Mouse (Mus musculus): ENCODE results near the gene Acot11. TPM values are rescaled to one million over a fixed set of nuclear protein-coding genes. Genes with fewer than 3 reads are reported as not detected.

Gene Acot11
- polyA plus RNA-seq, 1 experiment from 2014 or later = 1.4 TPM

DNA sequence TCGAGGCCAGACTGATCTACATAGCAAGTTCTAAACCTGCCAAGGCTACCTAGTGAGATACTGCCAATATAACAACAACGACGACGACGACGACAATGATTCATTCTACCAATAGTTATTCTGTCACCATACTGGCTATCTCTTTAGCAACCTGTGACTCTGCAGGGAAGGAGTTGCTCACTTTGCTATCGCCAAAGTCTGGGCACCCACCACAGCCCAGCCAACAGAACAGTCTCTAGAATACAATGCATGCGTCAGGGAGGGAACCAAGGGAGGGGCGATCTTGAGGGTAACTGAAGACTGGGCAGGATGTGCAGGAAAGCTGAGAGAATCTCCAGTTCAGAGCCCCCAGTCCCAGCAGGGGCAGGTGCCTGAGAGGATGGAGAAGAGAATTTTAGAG, 32.6 kb upstream of the Acot11 start:
- Histone ChIP-seq H3K27ac (0 out of 2 replicates have a peak overlapping the region, but pooled peaks have one; percentile 4), H3K36me3 (no peaks in the 10 kb centered on the region), H3K4me3 (peak overlapping the region; percentile 23), H3K4me2 (peak overlapping the region; percentile 97), H3K9me3 (no peaks in the 10 kb centered on the region), H3K4me1 (peaks cover 41% of the 10 kb centered on the region), H3K27me3 (no peaks in the 10 kb centered on the region), H3K9ac (peak overlapping the region; percentile 20; the same call in 1 of the 2 replicates)
- no peak for ATAC-seq (ENCODE audit: borderline replicate concordance, extremely low read depth, low FRiP score, low TSS enrichment)
- WGBS = 10% methylated on average over 9 of the region's 9 CpGs

GRCm38 (mm10) chr4:106830545-106831112, 25.8 kb upstream of the Acot11 start:
- no peak for ATAC-seq (ENCODE audit: borderline replicate concordance, extremely low read depth, low FRiP score, low TSS enrichment)
- 41% methylated on average over 6 of the region's 6 CpGs for WGBS

DNA sequence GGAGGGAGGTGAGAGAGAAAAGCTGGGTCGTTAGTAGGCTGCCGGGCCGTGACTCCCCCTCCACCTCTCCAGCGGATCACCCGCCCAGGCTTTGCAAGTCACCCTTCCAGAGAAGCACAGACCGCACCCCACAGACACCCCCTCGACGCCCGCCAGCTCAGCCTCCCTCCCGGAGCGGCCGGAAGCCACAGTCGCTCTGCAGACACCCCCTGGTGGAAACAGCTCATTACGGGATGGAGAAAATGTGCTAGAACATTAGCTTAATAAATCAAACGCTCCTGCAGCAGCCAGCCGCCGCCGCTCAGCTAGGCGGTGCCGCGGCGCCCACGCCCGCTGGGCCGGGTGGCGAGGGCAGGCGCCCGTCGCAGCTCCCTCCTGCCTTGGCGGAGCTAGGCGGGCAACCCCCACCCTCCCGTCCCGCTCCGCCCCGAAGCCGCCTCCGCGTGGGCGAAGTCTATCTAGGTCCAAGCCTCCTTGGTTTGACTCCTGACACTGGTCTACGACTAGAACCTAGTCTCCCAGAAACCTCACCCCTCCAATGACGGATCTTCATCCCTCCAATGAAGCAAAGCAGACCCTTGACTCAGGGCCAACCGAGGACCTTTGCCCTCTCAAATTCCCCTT, 23.1 kb upstream of the Acot11 start:
- peak; percentile 69; the same call in 1 of the 2 replicates for ATAC-seq (ENCODE audit: borderline replicate concordance, extremely low read depth, low FRiP score, low TSS enrichment)
- WGBS = under 1% methylated on average over 42 of the region's 42 CpGs
- Histone ChIP-seq H3K36me3 (no peaks in the 10 kb centered on the region), H3K27me3 (no peaks in the 10 kb centered on the region), H3K27ac (peak overlapping the region; percentile 41; the same call in 1 of the 2 replicates), H3K4me3 (peak overlapping the region; percentile 34), H3K9me3 (no peaks in the 10 kb centered on the region), H3K4me1 (peaks cover 22% of the 10 kb centered on the region), H3K4me2 (peak overlapping the region; percentile 73), H3K9ac (peak overlapping the region; percentile 31)

More at GRCm38 (mm10) chr4:106830545-106831112, 25.8 kb upstream of the Acot11 start:
- Histone ChIP-seq H3K9ac (no peak overlapping the region), H3K4me1 (peaks cover 22% of the 10 kb centered on the region), H3K27me3 (no peaks in the 10 kb centered on the region), H3K4me2 (no peak overlapping the region), H3K4me3 (no peak overlapping the region), H3K9me3 (no peaks in the 10 kb centered on the region), H3K36me3 (no peaks in the 10 kb centered on the region), H3K27ac (no peak overlapping the region)

DNA sequence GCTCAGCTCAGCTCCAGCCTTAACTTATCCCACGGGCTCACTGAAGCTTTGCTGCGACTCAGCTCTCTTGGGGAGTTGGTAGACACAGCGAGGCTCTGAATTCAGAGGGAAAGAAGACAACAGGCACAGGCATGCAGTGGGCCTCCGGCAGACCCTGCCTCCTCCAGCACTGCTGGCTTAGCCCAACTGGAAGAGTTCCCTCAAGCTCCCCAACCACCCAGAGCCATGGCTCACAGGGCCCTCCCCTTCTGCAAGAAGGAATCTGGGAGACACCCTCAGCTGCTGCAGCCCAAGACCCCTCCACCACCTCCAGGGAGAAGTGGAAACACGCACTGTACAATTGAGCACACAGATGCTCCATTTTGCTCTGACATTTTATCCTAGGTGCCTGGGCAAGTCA, 20.4 kb upstream of the Acot11 start:
- Histone ChIP-seq H3K9me3 (no peaks in the 10 kb centered on the region), H3K4me2 (no peak overlapping the region), H3K27me3 (no peaks in the 10 kb centered on the region), H3K36me3 (no peaks in the 10 kb centered on the region), H3K27ac (no peak overlapping the region), H3K4me3 (no peak overlapping the region), H3K4me1 (peaks cover 22% of the 10 kb centered on the region), H3K9ac (no peak overlapping the region)
- ATAC-seq (ENCODE audit: borderline replicate concordance, extremely low read depth, low FRiP score, low TSS enrichment) = no peak
- WGBS = 56% methylated on average over 5 of the region's 5 CpGs

DNA sequence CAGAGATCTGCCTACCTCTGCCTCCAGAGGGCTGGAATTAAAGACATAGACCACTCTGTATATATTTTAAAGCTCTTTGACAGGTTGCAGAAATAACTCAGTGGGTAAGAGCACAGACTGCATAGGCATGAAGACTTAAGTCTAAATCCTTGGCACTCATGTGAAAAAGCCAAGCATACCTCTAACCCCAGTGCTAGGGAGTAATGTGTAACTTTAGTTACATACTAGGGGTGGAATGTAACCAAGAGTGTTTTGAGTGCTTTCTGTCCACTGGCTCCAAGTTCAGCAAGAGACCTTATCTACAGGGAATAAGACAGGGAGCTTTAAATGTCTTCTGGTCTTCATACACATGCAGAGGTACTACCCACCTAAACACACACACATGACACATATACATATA, 14.6 kb upstream of the Acot11 start:
- H3K27ac ChIP-seq = 0 out of 2 replicates have a peak overlapping the region, but pooled peaks have one; percentile 24
- H3K4me3 ChIP-seq = no peak overlapping the region
- no peak for ATAC-seq (ENCODE audit: borderline replicate concordance, extremely low read depth, low FRiP score, low TSS enrichment)
- no peaks in the 10 kb centered on the region for H3K9me3 ChIP-seq
- no peaks in the 10 kb centered on the region for H3K36me3 ChIP-seq
- H3K4me1 ChIP-seq = no peaks in the 10 kb centered on the region
- no peak overlapping the region for H3K9ac ChIP-seq
- no peak overlapping the region for H3K4me2 ChIP-seq
- H3K27me3 ChIP-seq = no peaks in the 10 kb centered on the region

DNA sequence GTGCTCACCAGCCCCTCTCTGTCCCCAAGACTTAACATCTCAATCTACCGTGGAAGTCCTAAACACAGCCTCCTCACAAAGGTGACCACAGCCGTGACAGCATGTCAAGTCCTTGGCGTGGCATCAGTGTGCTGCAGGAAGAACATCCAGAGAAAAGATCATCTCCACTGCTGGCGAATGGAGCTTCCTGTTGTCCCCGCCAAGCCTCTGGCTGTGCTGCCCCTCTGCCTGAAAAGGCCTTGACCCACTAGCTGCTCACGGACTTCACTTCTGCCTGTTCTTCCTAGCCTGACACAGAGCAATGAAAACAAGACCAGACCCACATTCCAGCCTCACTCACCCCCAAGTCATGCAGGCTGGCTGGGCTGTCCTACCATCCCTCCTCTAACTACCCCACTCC, 13.5 kb upstream of the Acot11 start:
- ATAC-seq (ENCODE audit: borderline replicate concordance, extremely low read depth, low FRiP score, low TSS enrichment) = no peak
- Histone ChIP-seq H3K4me1 (no peaks in the 10 kb centered on the region), H3K4me3 (no peak overlapping the region), H3K9me3 (no peaks in the 10 kb centered on the region), H3K9ac (no peak overlapping the region), H3K4me2 (no peak overlapping the region), H3K27ac (no peak overlapping the region), H3K36me3 (no peaks in the 10 kb centered on the region), H3K27me3 (no peaks in the 10 kb centered on the region)
- 50% methylated on average over 6 of the region's 6 CpGs for WGBS

- Histone ChIP-seq H3K9ac (no peak overlapping the region), H3K36me3 (no peaks in the 10 kb centered on the region), H3K9me3 (no peaks in the 10 kb centered on the region), H3K4me3 (no peak overlapping the region), H3K4me2 (no peak overlapping the region), H3K4me1 (no peaks in the 10 kb centered on the region), H3K27me3 (no peaks in the 10 kb centered on the region), H3K27ac (no peak overlapping the region)
- 87% methylated on average over 4 of the region's 4 CpGs for WGBS
- no peak for ATAC-seq (ENCODE audit: borderline replicate concordance, extremely low read depth, low FRiP score, low TSS enrichment)
Measured at GRCm38 (mm10) chr4:106817017-106817416, 12.2 kb upstream of the Acot11 start.

- no peak overlapping the region for H3K27ac ChIP-seq
- H3K36me3 ChIP-seq = no peaks in the 10 kb centered on the region
- no peak for ATAC-seq (ENCODE audit: borderline replicate concordance, extremely low read depth, low FRiP score, low TSS enrichment)
- no peaks in the 10 kb centered on the region for H3K27me3 ChIP-seq
- no peaks in the 10 kb centered on the region for H3K9me3 ChIP-seq
- no peak overlapping the region for H3K4me3 ChIP-seq
- no peaks in the 10 kb centered on the region for H3K4me1 ChIP-seq
- no peak overlapping the region for H3K4me2 ChIP-seq
- no peak overlapping the region for H3K9ac ChIP-seq
- WGBS = 68% methylated on average over 24 of the region's 25 CpGs
Measured at GRCm38 (mm10) chr4:106815396-106816324, 10.9 kb upstream of the Acot11 start.

DNA sequence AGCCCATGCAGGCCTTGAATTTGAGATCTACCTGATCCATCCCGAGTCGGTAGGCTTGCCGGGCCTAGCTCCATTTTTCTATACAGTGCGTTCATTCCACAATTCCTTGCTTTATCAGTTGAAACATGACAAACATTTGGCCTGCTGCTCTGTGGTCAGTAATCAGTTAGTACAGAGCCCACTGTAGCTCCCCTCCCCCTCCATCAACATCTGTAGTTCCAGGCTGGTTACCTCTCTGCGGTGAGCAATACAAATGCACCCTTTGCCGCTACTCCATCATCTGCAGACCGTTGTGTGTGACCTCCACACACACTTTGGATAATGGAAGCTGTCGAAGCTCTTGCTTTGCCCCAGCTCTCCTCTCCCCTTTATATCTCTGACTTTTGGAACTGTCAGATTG, 6.4 kb upstream of the Acot11 start:
- no peak overlapping the region for H3K9ac ChIP-seq
- H3K4me2 ChIP-seq = no peak overlapping the region
- WGBS = 90% methylated on average over 8 of the region's 8 CpGs
- H3K27me3 ChIP-seq = no peaks in the 10 kb centered on the region
- no peaks in the 10 kb centered on the region for H3K36me3 ChIP-seq
- no peak for ATAC-seq (ENCODE audit: borderline replicate concordance, extremely low read depth, low FRiP score, low TSS enrichment)
- no peak overlapping the region for H3K4me3 ChIP-seq
- H3K9me3 ChIP-seq = no peaks in the 10 kb centered on the region
- no peak overlapping the region for H3K27ac ChIP-seq
- H3K4me1 ChIP-seq = no peaks in the 10 kb centered on the region

DNA sequence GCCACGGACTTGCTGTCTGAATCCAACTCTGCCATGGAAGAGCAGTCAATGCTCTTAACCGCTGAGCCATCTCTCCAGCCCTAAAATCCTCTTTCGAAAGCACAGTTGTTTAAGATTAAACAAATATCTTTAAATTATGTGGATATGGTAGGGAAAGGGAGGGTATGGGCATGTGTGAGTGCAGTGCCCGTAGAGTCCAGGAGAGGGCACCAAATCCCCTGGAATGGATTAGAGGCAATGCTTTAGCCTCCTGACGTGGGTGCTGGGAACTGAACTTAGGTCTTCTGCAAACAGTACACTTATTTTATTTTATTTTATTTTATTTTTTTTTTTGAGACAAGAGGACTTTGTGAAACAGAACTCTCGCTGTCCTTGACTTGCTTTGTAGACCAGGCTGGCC, 5.2 kb upstream of the Acot11 start:
- 82% methylated on average over 6 of the region's 6 CpGs for WGBS
- ATAC-seq (ENCODE audit: borderline replicate concordance, extremely low read depth, low FRiP score, low TSS enrichment) = no peak
- Histone ChIP-seq H3K4me1 (peaks cover 2% of the 10 kb centered on the region), H3K27me3 (no peaks in the 10 kb centered on the region), H3K36me3 (no peaks in the 10 kb centered on the region), H3K9me3 (no peaks in the 10 kb centered on the region), H3K27ac (no peak overlapping the region), H3K4me3 (no peak overlapping the region), H3K9ac (no peak overlapping the region), H3K4me2 (no peak overlapping the region)

DNA sequence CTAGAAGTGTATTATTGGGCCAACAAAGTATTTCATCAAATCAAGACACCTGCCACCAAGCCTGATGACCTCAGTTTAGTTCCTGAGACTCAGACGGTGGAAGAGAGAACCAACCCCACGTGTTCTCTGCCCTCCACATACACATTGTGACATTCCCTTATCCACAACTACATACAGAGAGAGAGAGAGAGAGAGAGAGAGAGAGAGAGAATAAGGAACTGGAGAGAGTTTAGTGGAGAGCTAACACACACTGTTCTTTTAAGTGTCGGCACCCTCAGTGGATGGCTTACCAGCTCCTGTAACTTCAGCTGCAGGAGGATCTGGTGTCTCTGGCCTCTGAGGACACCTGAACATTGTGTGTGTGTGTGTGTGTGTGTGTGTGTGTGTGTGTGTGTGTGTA, 2.5 kb upstream of the Acot11 start:
- no peak for ATAC-seq (ENCODE audit: borderline replicate concordance, extremely low read depth, low FRiP score, low TSS enrichment)
- H3K4me3 ChIP-seq = no peak overlapping the region
- no peaks in the 10 kb centered on the region; the same call in 1 of the 2 replicates for H3K27me3 ChIP-seq
- peaks cover 13% of the 10 kb centered on the region for H3K4me1 ChIP-seq
- no peak overlapping the region for H3K4me2 ChIP-seq
- 71% methylated on average over 3 of the region's 3 CpGs for WGBS
- H3K27ac ChIP-seq = no peak overlapping the region
- H3K36me3 ChIP-seq = no peaks in the 10 kb centered on the region
- H3K9ac ChIP-seq = no peak overlapping the region
- no peaks in the 10 kb centered on the region for H3K9me3 ChIP-seq

- H3K4me3 ChIP-seq = no peak overlapping the region
- H3K4me1 ChIP-seq = peaks cover 13% of the 10 kb centered on the region
- WGBS = 41% methylated on average over 2 of the region's 2 CpGs
- H3K36me3 ChIP-seq = no peaks in the 10 kb centered on the region
- no peak overlapping the region for H3K27ac ChIP-seq
- H3K9ac ChIP-seq = no peak overlapping the region
- no peaks in the 10 kb centered on the region; the same call in 1 of the 2 replicates for H3K27me3 ChIP-seq
- ATAC-seq (ENCODE audit: borderline replicate concordance, extremely low read depth, low FRiP score, low TSS enrichment) = no peak
- H3K4me2 ChIP-seq = no peak overlapping the region
- no peaks in the 10 kb centered on the region for H3K9me3 ChIP-seq
Measured at GRCm38 (mm10) chr4:106805890-106806289, 1.1 kb upstream of the Acot11 start.

All from lung, embryonic 15.5 days (tissue).